Mouse (Mus musculus) ES-Bruce4 (cell line): ENCODE data around the gene Prkn.

Experiments
- CTCF ChIP-seq: IDR thresholded peaks from one replicate; pipeline ENCODE4 v1.8.1; 2011; ENCODE audit warnings: low read depth, low read length
- EP300 ChIP-seq: IDR thresholded peaks from 2 replicates; pipeline ENCODE4 v1.6.1; 2011; ENCODE audit warnings: low read depth, low read length; ENCODE audit not compliant: insufficient read depth
- POLR2A ChIP-seq: IDR thresholded peaks from one replicate; pipeline ENCODE4 v1.8.1; 2011; ENCODE audit warnings: low read length; ENCODE audit not compliant: insufficient read depth

- no peak for TF ChIP-seq CTCF
- TF ChIP-seq POLR2A: no peak
- TF ChIP-seq EP300: no peak
These were observed 357.9 kb downstream of the Prkn start for GRCm38 (mm10) chr17:11198134-11198533.
